Mouse (Mus musculus) liver, adult 10 weeks (tissue): ENCODE data around the gene Cbx1. TPM values are rescaled to one million over a fixed set of nuclear protein-coding genes. Genes with fewer than 3 reads are reported as not detected.

Source experiments
- polyA plus RNA-seq: library from polyadenylated mRNA; stranded (reverse); fragments of 350-450 nt; fragmentation: Illumina TruSeq; extraction: RNeasy Lipid Tissue Mini Kit (QIAGEN cat#74804); gene quantifications from one replicate; pipeline ENCODE4 v1.2.3, GENCODE M21; 2014; ENCODE audit warnings: low read depth, low replicate concordance

The Cbx1 gene
- polyA plus RNA-seq = 37.1 TPM

GRCm38 (mm10) chr11:96788871-96789795 is at the start of gene Cbx1:
Gene Cbx1, plus strand, starts transcription at chr11:96789127.

GRCm38 (mm10) chr11:96776968-96777962 is 11.7 kb upstream of the Cbx1 start, which contains the start of gene Snx11:
Gene Snx11, minus strand, starts transcription at chr11:96777559.

GRCm38 (mm10) chr11:96829813-96830538 is 41.0 kb downstream of the Cbx1 start, which contains the start of gene Nfe2l1:
Gene Nfe2l1, minus strand, starts transcription at chr11:96829968.

GRCm38 (mm10) chr11:96849681-96850467 is 60.9 kb downstream of the Cbx1 start, which contains the start of gene Copz2:
Gene Copz2, plus strand, starts transcription at chr11:96849870.

Other genes with a start within 250 kb of the Cbx1 start
- gene Snx11, start 11.6 kb upstream of the Cbx1 start, polyA plus RNA-seq = 3.0 TPM
- gene Nfe2l1, start 40.8 kb downstream of the Cbx1 start, polyA plus RNA-seq = 25.4 TPM
- gene Copz2, start 60.7 kb downstream of the Cbx1 start, polyA plus RNA-seq = 15.9 TPM
- 31.6 TPM for gene Cdk5rap3, start 127.4 kb downstream of the Cbx1 start, polyA plus RNA-seq
- 0.58 TPM for gene Prr15l, start 139.0 kb downstream of the Cbx1 start, polyA plus RNA-seq
- gene Pnpo, start 154.9 kb downstream of the Cbx1 start, polyA plus RNA-seq = 54.7 TPM
- 1.2 TPM for gene Sp2, start 193.8 kb downstream of the Cbx1 start, polyA plus RNA-seq
- not detected for gene Sp6, start 224.3 kb downstream of the Cbx1 start, polyA plus RNA-seq
- gene Scrn2, start 240.8 kb downstream of the Cbx1 start, polyA plus RNA-seq = 0.69 TPM